Mouse (Mus musculus): ENCODE measurements around the gene Sned1. TPM values are rescaled to one million over a fixed set of nuclear protein-coding genes. Genes with fewer than 3 reads are reported as not detected.

Gene Sned1
- polyA plus RNA-seq, 1 experiment from 2014 or later: 1.2 TPM

GRCm38 (mm10) chr1:93245936-93246335 lies 10.3 kb downstream of the Sned1 start:
- no peaks in the 10 kb centered on the region for H3K36me3 ChIP-seq
- H3K4me3 ChIP-seq: no peak overlapping the region
- 0 out of 2 replicates have a peak overlapping the region, but pooled peaks have one; percentile 14 for H3K27ac ChIP-seq (replicated peaks)
- no peak for DNase-seq (ENCODE audit: low spot score)
- 64% methylated on average over 2 of the region's 2 CpGs for WGBS
- H3K9me3 ChIP-seq (replicated peaks): no peaks in the 10 kb centered on the region
- H3K27me3 ChIP-seq (ENCODE audit: low read depth, poor library complexity, severe bottlenecking): no peaks in the 10 kb centered on the region
- no peaks in the 10 kb centered on the region for H3K4me1 ChIP-seq

- Histone ChIP-seq H3K9me3 (replicated peaks) (no peaks in the 10 kb centered on the region), H3K4me1 (0 out of 2 replicates have a peak, but pooled peaks cover 4% of the 10 kb centered on the region), H3K4me3 (no peak overlapping the region), H3K36me3 (no peaks in the 10 kb centered on the region), H3K27me3 (ENCODE audit: low read depth, poor library complexity, severe bottlenecking) (no peaks in the 10 kb centered on the region), H3K27ac (replicated peaks) (no peak overlapping the region)
- no peak for DNase-seq (ENCODE audit: low spot score)
- 58% methylated on average over 2 of the region's 2 CpGs for whole genome bisulfite sequencing
These were observed 16.9 kb downstream of the Sned1 start for GRCm38 (mm10) chr1:93252586-93252985.

- no peaks in the 10 kb centered on the region for H3K9me3 ChIP-seq (replicated peaks)
These were observed 20.1 kb downstream of the Sned1 start for GRCm38 (mm10) chr1:93255761-93256160.

GRCm38 (mm10) chr1:93257560-93257959 lies 21.9 kb downstream of the Sned1 start:
- no peaks in the 10 kb centered on the region for H3K27me3 ChIP-seq (ENCODE audit: low read depth, poor library complexity, severe bottlenecking)
- 79% methylated on average over 1 of the region's 1 CpGs for WGBS
- no peaks in the 10 kb centered on the region for H3K36me3 ChIP-seq
- 0 out of 2 replicates have a peak, but pooled peaks cover 4% of the 10 kb centered on the region for H3K4me1 ChIP-seq
- H3K27ac ChIP-seq (replicated peaks): no peak overlapping the region
- H3K4me3 ChIP-seq: no peak overlapping the region
- DNase-seq (ENCODE audit: low spot score): no peak
- no peaks in the 10 kb centered on the region for H3K9me3 ChIP-seq (replicated peaks)

More at GRCm38 (mm10) chr1:93255761-93256160, 20.1 kb downstream of the Sned1 start:
- Histone ChIP-seq H3K4me1 (0 out of 2 replicates have a peak, but pooled peaks cover 4% of the 10 kb centered on the region), H3K4me3 (no peak overlapping the region), H3K27ac (replicated peaks) (no peak overlapping the region), H3K36me3 (no peaks in the 10 kb centered on the region), H3K27me3 (ENCODE audit: low read depth, poor library complexity, severe bottlenecking) (no peaks in the 10 kb centered on the region)
- no peak for DNase-seq (ENCODE audit: low spot score)
- 89% methylated on average over 7 of the region's 7 CpGs for WGBS

- H3K36me3 ChIP-seq: no peaks in the 10 kb centered on the region
- no peak overlapping the region for H3K27ac ChIP-seq (replicated peaks)
- H3K9me3 ChIP-seq (replicated peaks): no peaks in the 10 kb centered on the region
- H3K27me3 ChIP-seq (ENCODE audit: low read depth, poor library complexity, severe bottlenecking): no peaks in the 10 kb centered on the region
- peaks cover 2% of the 10 kb centered on the region for H3K4me1 ChIP-seq
- no peak for DNase-seq (ENCODE audit: low spot score)
- 55% methylated on average over 3 of the region's 3 CpGs for WGBS
- no peak overlapping the region for H3K4me3 ChIP-seq
These were observed 31.6 kb downstream of the Sned1 start for GRCm38 (mm10) chr1:93267207-93267606.

GRCm38 (mm10) chr1:93268246-93268645 lies 32.6 kb downstream of the Sned1 start:
- H3K9me3 ChIP-seq (replicated peaks): no peaks in the 10 kb centered on the region
- 84% methylated on average over 2 of the region's 2 CpGs for WGBS

GRCm38 (mm10) chr1:93270516-93271240 lies 35.0 kb downstream of the Sned1 start:
- Histone ChIP-seq H3K4me1 (peaks cover 7% of the 10 kb centered on the region), H3K36me3 (no peaks in the 10 kb centered on the region), H3K9me3 (replicated peaks) (no peaks in the 10 kb centered on the region), H3K27me3 (ENCODE audit: low read depth, poor library complexity, severe bottlenecking) (no peaks in the 10 kb centered on the region), H3K4me3 (no peak overlapping the region), H3K27ac (replicated peaks) (no peak overlapping the region)
- no peak for DNase-seq (ENCODE audit: low spot score)
- WGBS: 72% methylated on average over 3 of the region's 3 CpGs

More at GRCm38 (mm10) chr1:93268246-93268645, 32.6 kb downstream of the Sned1 start:
- DNase-seq (ENCODE audit: low spot score): no peak
- no peaks in the 10 kb centered on the region for H3K27me3 ChIP-seq (ENCODE audit: low read depth, poor library complexity, severe bottlenecking)
- H3K27ac ChIP-seq (replicated peaks): no peak overlapping the region
- no peak overlapping the region for H3K4me3 ChIP-seq
- H3K4me1 ChIP-seq: peaks cover 7% of the 10 kb centered on the region
- H3K36me3 ChIP-seq: no peaks in the 10 kb centered on the region

- peaks cover 7% of the 10 kb centered on the region for H3K4me1 ChIP-seq
- no peaks in the 10 kb centered on the region for H3K9me3 ChIP-seq (replicated peaks)
- no peak for DNase-seq (ENCODE audit: low spot score)
- 82% methylated on average over 6 of the region's 6 CpGs for WGBS
- H3K27ac ChIP-seq (replicated peaks): no peak overlapping the region
- no peaks in the 10 kb centered on the region for H3K27me3 ChIP-seq (ENCODE audit: low read depth, poor library complexity, severe bottlenecking)
- H3K36me3 ChIP-seq: no peaks in the 10 kb centered on the region
- H3K4me3 ChIP-seq: no peak overlapping the region
These were observed 36.1 kb downstream of the Sned1 start for GRCm38 (mm10) chr1:93271751-93272150.

GRCm38 (mm10) chr1:93272409-93272821 lies 36.8 kb downstream of the Sned1 start:
- DNase-seq (ENCODE audit: low spot score): peak; percentile 47
- Histone ChIP-seq H3K4me3 (peak overlapping the region; percentile 30; the same call in 1 of the 2 replicates), H3K36me3 (no peaks in the 10 kb centered on the region), H3K9me3 (replicated peaks) (no peaks in the 10 kb centered on the region), H3K4me1 (peaks cover 7% of the 10 kb centered on the region), H3K27ac (replicated peaks) (no peak overlapping the region), H3K27me3 (ENCODE audit: low read depth, poor library complexity, severe bottlenecking) (no peaks in the 10 kb centered on the region)
- WGBS: 6% methylated on average over 15 of the region's 16 CpGs

- Histone ChIP-seq H3K27me3 (ENCODE audit: low read depth, poor library complexity, severe bottlenecking) (no peaks in the 10 kb centered on the region), H3K27ac (replicated peaks) (no peak overlapping the region), H3K36me3 (no peaks in the 10 kb centered on the region), H3K9me3 (replicated peaks) (no peaks in the 10 kb centered on the region), H3K4me1 (peaks cover 7% of the 10 kb centered on the region), H3K4me3 (no peak overlapping the region)
- no peak for DNase-seq (ENCODE audit: low spot score)
- WGBS: 84% methylated on average over 6 of the region's 6 CpGs
These were observed 39.9 kb downstream of the Sned1 start for GRCm38 (mm10) chr1:93275561-93275960.

GRCm38 (mm10) chr1:93277041-93277440 lies 41.4 kb downstream of the Sned1 start:
- 83% methylated on average over 7 of the region's 7 CpGs for WGBS
- Histone ChIP-seq H3K27ac (replicated peaks) (no peak overlapping the region), H3K36me3 (no peaks in the 10 kb centered on the region), H3K27me3 (ENCODE audit: low read depth, poor library complexity, severe bottlenecking) (no peaks in the 10 kb centered on the region), H3K9me3 (replicated peaks) (no peaks in the 10 kb centered on the region), H3K4me1 (peaks cover 7% of the 10 kb centered on the region), H3K4me3 (no peak overlapping the region)
- DNase-seq (ENCODE audit: low spot score): no peak

- Histone ChIP-seq H3K27ac (replicated peaks) (no peak overlapping the region), H3K4me3 (no peak overlapping the region), H3K9me3 (replicated peaks) (no peaks in the 10 kb centered on the region), H3K36me3 (no peaks in the 10 kb centered on the region), H3K27me3 (ENCODE audit: low read depth, poor library complexity, severe bottlenecking) (no peaks in the 10 kb centered on the region), H3K4me1 (no peaks in the 10 kb centered on the region)
- DNase-seq (ENCODE audit: low spot score): no peak
- 74% methylated on average over 3 of the region's 3 CpGs for WGBS
These were observed 54.1 kb downstream of the Sned1 start for GRCm38 (mm10) chr1:93289678-93290214.

GRCm38 (mm10) chr1:93290956-93291355 lies 55.3 kb downstream of the Sned1 start:
- H3K9me3 ChIP-seq (replicated peaks): no peaks in the 10 kb centered on the region
- no peak overlapping the region for H3K4me3 ChIP-seq
- no peaks in the 10 kb centered on the region for H3K4me1 ChIP-seq
- peaks cover 5% of the 10 kb centered on the region for H3K36me3 ChIP-seq
- 84% methylated on average over 4 of the region's 4 CpGs for WGBS
- no peaks in the 10 kb centered on the region for H3K27me3 ChIP-seq (ENCODE audit: low read depth, poor library complexity, severe bottlenecking)
- DNase-seq (ENCODE audit: low spot score): no peak
- no peak overlapping the region for H3K27ac ChIP-seq (replicated peaks)

Data from midbrain, embryonic 10.5 days (tissue).